In genomic region chr17:86907092-86907491, GRCm38 (mm10) we compare ENCODE assay signal across 30 mouse cellular contexts. TPM values are rescaled to one million over a fixed set of nuclear protein-coding genes. Genes with fewer than 3 reads are reported as not detected.
"Had no signal": no experiment of that assay in that cellular context is flagged by ENCODE, and none has a peak within 500 bp of the region (broad histone marks: within the 10 kb centered on the region; RNA-seq: fewer than 3 reads in every experiment).

No protein-coding gene starts in this region.

- H3K4me3 ChIP-seq: layer of hippocampus, adult 2 months; lung, embryonic 15.5 days; megakaryocyte, embryonic 14.5 days; midbrain, embryonic 10.5 days; midbrain, embryonic 13.5 days; myocyte; neural tube, embryonic 13.5 days; stomach, embryonic 15.5 days had no signal

- DNase-seq: kidney, adult 2 months; kidney, postnatal 25 days; layer of hippocampus, adult 9-11 months; lung, adult 18-20 months; lung, postnatal 36 days; retina, postnatal 1 day; right cerebral cortex, postnatal 25 days; spleen, adult 18-20 months; thymus, postnatal 36 days had no signal

- H3K36me3 ChIP-seq: lung, embryonic 15.5 days; midbrain, embryonic 10.5 days; midbrain, embryonic 13.5 days; neural tube, embryonic 13.5 days; stomach, embryonic 15.5 days had no signal

- H3K27me3 ChIP-seq: lung, embryonic 15.5 days; neural tube, embryonic 13.5 days had no signal

- H3K9me3 ChIP-seq: lung, embryonic 15.5 days; megakaryocyte, embryonic 14.5 days; midbrain, embryonic 10.5 days; midbrain, embryonic 13.5 days; neural tube, embryonic 13.5 days; stomach, embryonic 15.5 days had no signal

- H3K27ac ChIP-seq: kidney, postnatal 0 days; layer of hippocampus, adult 2 months; liver, embryonic 14.5 days; lung, embryonic 15.5 days; midbrain, embryonic 10.5 days; midbrain, embryonic 13.5 days; neural tube, embryonic 13.5 days; stomach, embryonic 15.5 days had no signal

RNA-seq across cellular contexts. Expression of gene Tmem247, which starts 10.1 kb away (rescaled TPM):
- total RNA-seq: layer of hippocampus, adult 2 months; layer of hippocampus, postnatal 25 days; left cerebral cortex, adult 18-20 months; left cerebral cortex, postnatal 36 days; liver, adult 2 months; monocyte, adult 5-6 weeks; neutrophil, adult 5-6 weeks had no signal
- polyA plus RNA-seq: kidney, adult 2 months; kidney, embryonic 14.5 days; kidney, postnatal 0 days; large intestine, adult 2 months; limb, embryonic 14.5 days; liver, adult 2 months; liver, embryonic 14.5 days; lung, embryonic 15.5 days; midbrain, embryonic 10.5 days; midbrain, embryonic 13.5 days; midbrain, embryonic 16.5 days; myocyte; neural tube, embryonic 13.5 days; stomach, embryonic 15.5 days; urinary bladder, adult 2 months had no signal

RNA-seq across cellular contexts. Expression of gene Atp6v1e2, which starts 40.6 kb away (rescaled TPM):
- total RNA-seq: layer of hippocampus, adult 2 months; left cerebral cortex, adult 18-20 months; left cerebral cortex, postnatal 36 days; liver, adult 2 months; monocyte, adult 5-6 weeks; neutrophil, adult 5-6 weeks had no signal
- polyA plus RNA-seq: kidney, adult 2 months; kidney, embryonic 14.5 days; kidney, postnatal 0 days; large intestine, adult 2 months; limb, embryonic 14.5 days; liver, adult 2 months; liver, embryonic 14.5 days; lung, embryonic 15.5 days; midbrain, embryonic 10.5 days; midbrain, embryonic 13.5 days; midbrain, embryonic 16.5 days; myocyte; neural tube, embryonic 13.5 days; stomach, embryonic 15.5 days; urinary bladder, adult 2 months had no signal
